Mouse (Mus musculus) heart, embryonic 15.5 days (tissue): ENCODE measurements around the gene Gucd1. TPM values are rescaled to one million over a fixed set of nuclear protein-coding genes. Genes with fewer than 3 reads are reported as not detected.
A peak's percentile ranks its signal among the peaks of the same experiment; 100 is the strongest.

Experiments
- ATAC-seq: fragments of 200-750 bp; cut with Nextera tagmentation; replicated peaks from 2 replicates; pipeline ENCODE4 v1.8.0; 2017; ENCODE audit warnings: low read depth, moderate TSS enrichment; ENCODE audit not compliant: insufficient number of reproducible peaks, insufficient read depth, low FRiP score
- H3K27ac ChIP-seq: fragments of 300-500 bp; sonication (generic); 2 replicates; pipeline ENCODE4 v1.5.1; 2015; ENCODE audit warnings: mild to moderate bottlenecking, inconsistent platforms
- H3K27me3 ChIP-seq: fragments of 300-500 bp; sonication (generic); 2 replicates; pipeline ENCODE4 v1.6.1; 2015; ENCODE audit warnings: inconsistent platforms
- H3K36me3 ChIP-seq: fragments of 300-500 bp; sonication (generic); 2 replicates; pipeline ENCODE4 v1.6.1; 2015; ENCODE audit warnings: mild to moderate bottlenecking, inconsistent platforms
- H3K4me1 ChIP-seq: fragments of 300-500 bp; sonication (generic); replicated peaks from 2 replicates; pipeline ENCODE4 v1.6.1; 2015; ENCODE audit warnings: inconsistent platforms
- H3K4me2 ChIP-seq: fragments of 300-500 bp; sonication (generic); 2 replicates; pipeline ENCODE4 v1.6.1; 2015; ENCODE audit warnings: inconsistent platforms, mild to moderate bottlenecking, moderate library complexity
- H3K4me3 ChIP-seq: fragments of 300-500 bp; sonication (generic); 2 replicates; pipeline ENCODE4 v1.5.1; 2015; ENCODE audit warnings: mild to moderate bottlenecking, inconsistent platforms
- H3K9ac ChIP-seq: fragments of 300-500 bp; sonication (generic); 2 replicates; pipeline ENCODE4 v1.6.1; 2015; ENCODE audit warnings: mild to moderate bottlenecking, inconsistent platforms
- H3K9me3 ChIP-seq: fragments of 300-500 bp; sonication (generic); replicated peaks from 2 replicates; pipeline ENCODE4 v1.6.1; 2016; ENCODE audit warnings: inconsistent platforms
- WGBS: fragments of 180-500 bp; shearing (Covaris S2); methylation state at CpG from one replicate; pipeline ENCODE4 v1.1.7; 2015; ENCODE audit warnings: mixed read lengths; 5-methylcytosine and 5-hydroxymethylcytosine counted together
- polyA plus RNA-seq: library from polyadenylated mRNA; unstranded; fragments of >200 nt; fragmentation: Nextera tagmentation; extraction: Ambion mirVana; gene quantifications from 2 replicates; pipeline ENCODE4 v1.2.1, GENCODE M21; 2015

Gene Gucd1
- polyA plus RNA-seq, 1 experiment from 2014 or later, result 22.8 TPM

DNA sequence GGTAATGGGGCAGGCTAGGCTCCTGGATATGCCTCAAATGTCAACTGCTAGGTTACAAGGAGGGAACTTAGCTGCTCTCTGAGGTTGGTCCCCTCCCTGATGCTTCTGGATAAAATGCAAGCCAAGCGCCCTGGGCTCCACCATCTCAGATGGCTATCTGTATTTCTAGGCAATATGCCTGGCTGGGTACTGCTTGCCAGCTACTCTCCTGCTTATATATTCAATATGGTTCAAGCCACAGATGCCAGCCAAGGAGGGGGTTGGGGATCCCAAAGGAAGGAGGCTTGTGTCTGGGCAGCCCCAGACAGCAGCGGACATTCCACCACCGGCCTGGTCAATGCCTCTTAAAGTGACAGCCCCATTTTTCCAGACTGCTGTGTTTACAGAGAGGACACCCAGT is 40.7 kb upstream of the Gucd1 start:
- Histone ChIP-seq H3K4me1 (peaks cover 40% of the 10 kb centered on the region), H3K9me3 (no peaks in the 10 kb centered on the region), H3K27me3 (peaks cover 54% of the 10 kb centered on the region), H3K36me3 (no peaks in the 10 kb centered on the region), H3K27ac (no peak overlapping the region), H3K4me3 (no peak overlapping the region), H3K4me2 (no peak overlapping the region; the same call in 1 of the 2 replicates), H3K9ac (no peak overlapping the region)
- WGBS, result 23% methylated on average over 3 of the region's 3 CpGs
- ATAC-seq, result no peak

DNA sequence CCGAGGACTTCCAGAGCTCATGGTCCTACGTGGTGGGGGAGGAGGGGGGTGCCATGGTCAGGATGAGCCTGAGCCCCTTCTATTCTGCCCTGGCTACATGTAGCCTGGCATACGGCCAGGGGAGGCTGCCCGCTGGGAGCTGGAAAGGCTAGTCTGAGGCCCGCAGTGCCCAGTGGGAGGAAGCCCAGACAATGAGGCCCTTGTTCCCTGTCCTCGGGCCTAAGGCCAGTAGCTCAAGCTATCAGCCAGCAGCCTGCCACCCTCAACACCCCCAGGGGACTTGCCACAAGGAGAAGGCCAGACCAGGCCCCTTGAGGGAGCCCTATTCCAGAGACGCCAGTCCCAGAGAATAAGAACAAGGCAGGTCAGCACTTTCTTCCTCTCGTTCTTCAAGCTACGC is 38.3 kb upstream of the Gucd1 start:
- 35% methylated on average over 9 of the region's 9 CpGs for WGBS
- Histone ChIP-seq H3K36me3 (no peaks in the 10 kb centered on the region), H3K9me3 (no peaks in the 10 kb centered on the region), H3K4me3 (no peak overlapping the region), H3K9ac (no peak overlapping the region), H3K4me1 (peaks cover 40% of the 10 kb centered on the region), H3K27me3 (peaks cover 33% of the 10 kb centered on the region), H3K4me2 (no peak overlapping the region), H3K27ac (peak overlapping the region; percentile 54)
- no peak; the same call in 1 of the 2 replicates for ATAC-seq

DNA sequence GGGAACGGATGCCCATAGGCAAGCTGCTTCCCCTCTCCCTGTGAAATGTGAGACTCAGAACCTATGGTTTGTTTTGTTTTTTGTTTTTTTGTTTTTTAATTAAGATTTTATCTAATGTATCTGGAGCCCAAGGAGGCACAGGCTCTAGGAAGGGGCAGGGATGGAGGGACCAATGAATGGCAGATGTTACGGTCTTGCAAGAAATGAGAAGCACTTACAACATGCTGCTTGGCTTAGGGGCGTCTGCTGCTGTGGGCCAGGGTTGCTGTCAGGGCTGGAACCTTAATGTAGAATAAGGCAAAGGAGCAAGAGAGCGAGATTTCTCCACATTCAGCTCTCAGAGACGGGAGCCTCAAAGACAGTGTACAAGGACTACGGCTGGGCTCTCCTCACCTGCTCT is 37.8 kb upstream of the Gucd1 start:
- Histone ChIP-seq H3K4me1 (peaks cover 37% of the 10 kb centered on the region), H3K27ac (peak overlapping the region; percentile 54), H3K4me3 (no peak overlapping the region), H3K4me2 (no peak overlapping the region), H3K9ac (no peak overlapping the region), H3K9me3 (no peaks in the 10 kb centered on the region), H3K27me3 (peaks cover 29% of the 10 kb centered on the region), H3K36me3 (no peaks in the 10 kb centered on the region)
- no peak for ATAC-seq
- 65% methylated on average over 6 of the region's 6 CpGs for WGBS

DNA sequence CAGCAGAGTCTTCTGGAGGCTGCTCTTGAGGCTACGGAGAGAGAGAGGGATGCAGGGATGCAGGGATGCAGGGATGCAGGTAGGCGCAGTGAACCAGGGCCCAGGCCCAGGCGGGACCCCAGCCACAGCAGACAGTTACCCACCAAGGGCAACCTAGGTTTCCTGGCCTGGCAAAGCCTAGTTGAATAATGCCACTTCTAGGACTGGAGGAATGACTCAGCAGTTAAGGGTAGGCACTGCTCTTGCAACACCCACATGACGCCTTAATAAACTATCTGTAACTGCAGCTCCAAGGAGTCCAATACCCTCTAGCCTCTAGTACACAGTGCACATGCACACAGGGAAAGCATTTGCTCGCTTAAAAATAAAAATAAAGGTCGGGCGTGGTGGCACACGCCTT is 36.3 kb upstream of the Gucd1 start:
- no peak overlapping the region for H3K4me2 ChIP-seq
- no peak for ATAC-seq
- peaks cover 14% of the 10 kb centered on the region for H3K27me3 ChIP-seq
- peaks cover 23% of the 10 kb centered on the region for H3K4me1 ChIP-seq
- H3K9ac ChIP-seq, result no peak overlapping the region
- no peak overlapping the region for H3K27ac ChIP-seq
- WGBS, result 88% methylated on average over 8 of the region's 8 CpGs
- no peaks in the 10 kb centered on the region for H3K36me3 ChIP-seq
- H3K9me3 ChIP-seq, result no peaks in the 10 kb centered on the region
- H3K4me3 ChIP-seq, result no peak overlapping the region

DNA sequence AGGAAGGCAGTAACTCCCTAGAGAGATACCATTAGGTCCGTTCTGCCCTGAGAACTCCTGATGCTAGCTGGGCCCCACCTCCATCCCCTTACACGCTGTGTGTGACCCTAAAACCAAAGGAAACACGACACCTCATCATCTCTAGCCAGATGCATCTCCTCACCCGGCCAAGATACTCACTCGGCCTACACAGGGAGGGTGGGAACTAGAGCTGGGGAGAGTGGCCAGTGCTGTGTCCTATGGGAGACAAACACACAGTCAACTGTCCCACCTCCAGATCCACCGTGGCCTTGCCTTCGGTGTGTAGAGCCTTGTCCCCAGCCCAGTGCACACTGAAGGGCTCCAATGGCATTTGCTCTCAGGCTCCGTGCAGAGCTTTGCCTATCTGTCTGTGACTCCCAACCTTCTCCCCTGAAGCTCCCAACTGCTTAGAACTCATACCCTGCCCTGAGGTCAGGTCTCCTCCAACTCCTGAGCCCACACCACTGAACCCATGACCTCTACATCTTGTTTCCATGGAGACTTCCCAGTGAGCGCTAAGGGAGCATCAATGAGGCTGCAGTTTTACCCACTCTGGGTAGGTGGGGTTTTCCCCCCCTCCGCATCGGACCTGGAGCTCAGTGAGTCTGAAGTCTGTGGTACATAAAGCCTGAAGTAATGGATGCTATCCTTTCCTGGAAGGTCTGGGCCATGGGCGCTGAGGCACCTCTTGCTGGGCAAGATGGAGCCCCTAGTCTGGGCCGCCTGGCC is 35.1 kb upstream of the Gucd1 start:
- H3K4me3 ChIP-seq, result no peak overlapping the region
- H3K27ac ChIP-seq, result no peak overlapping the region
- no peak overlapping the region for H3K9ac ChIP-seq
- peaks cover 22% of the 10 kb centered on the region for H3K4me1 ChIP-seq
- ATAC-seq, result no peak
- WGBS, result 66% methylated on average over 13 of the region's 13 CpGs
- peaks cover 5% of the 10 kb centered on the region for H3K27me3 ChIP-seq
- H3K4me2 ChIP-seq, result no peak overlapping the region
- no peaks in the 10 kb centered on the region for H3K9me3 ChIP-seq
- H3K36me3 ChIP-seq, result no peaks in the 10 kb centered on the region

DNA sequence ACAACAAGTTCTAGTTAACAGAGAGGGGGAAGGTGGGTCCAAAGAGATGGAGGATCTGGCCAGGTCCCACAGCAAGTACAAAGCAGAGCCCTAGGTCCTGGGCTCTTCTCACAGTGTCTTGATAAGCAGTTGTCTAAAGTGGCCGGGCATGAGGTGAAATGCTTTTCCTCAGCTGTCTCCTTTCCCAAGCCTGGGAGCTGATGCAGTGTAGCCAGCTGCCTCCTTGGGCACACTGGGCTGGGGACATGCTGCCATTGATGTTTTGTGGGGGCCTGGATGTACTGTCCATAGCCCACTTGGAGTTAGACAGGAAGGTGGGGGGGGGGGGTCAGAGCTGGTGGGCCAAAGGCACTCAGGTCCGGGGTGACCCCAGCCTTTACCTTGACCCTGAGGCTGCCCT is 34.3 kb upstream of the Gucd1 start:
- no peak for ATAC-seq
- WGBS, result 52% methylated on average over 2 of the region's 2 CpGs

DNA sequence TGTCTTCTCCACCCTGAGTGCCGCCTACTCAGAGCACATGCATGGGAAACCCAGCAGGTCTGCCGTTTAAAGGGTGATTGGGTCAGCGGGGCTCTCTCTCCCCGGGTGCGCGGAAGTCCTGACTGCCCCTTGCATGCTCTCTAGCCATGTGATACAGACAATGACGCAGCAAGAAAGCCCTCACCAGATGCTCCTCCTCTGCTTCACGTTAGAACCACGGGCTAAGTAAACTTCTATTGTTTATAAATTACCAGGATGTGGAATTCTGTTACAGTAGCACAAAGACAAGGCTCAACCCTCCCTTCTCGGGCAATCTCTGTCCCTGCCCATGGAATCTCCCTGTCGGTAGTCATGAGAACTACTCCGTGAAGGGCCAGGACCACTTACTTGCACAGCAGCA is 33.4 kb upstream of the Gucd1 start:
- ATAC-seq, result no peak
- WGBS, result 39% methylated on average over 12 of the region's 12 CpGs
- H3K4me2 ChIP-seq, result 0 out of 2 replicates have a peak overlapping the region, but pooled peaks have one; percentile 10

More for the DNA sequence above, 34.3 kb upstream of the Gucd1 start:
- no peaks in the 10 kb centered on the region for H3K27me3 ChIP-seq
- H3K9me3 ChIP-seq, result no peaks in the 10 kb centered on the region
- H3K4me3 ChIP-seq, result no peak overlapping the region
- H3K27ac ChIP-seq, result no peak overlapping the region
- H3K4me1 ChIP-seq, result peaks cover 22% of the 10 kb centered on the region
- no peaks in the 10 kb centered on the region for H3K36me3 ChIP-seq
- no peak overlapping the region for H3K4me2 ChIP-seq
- no peak overlapping the region for H3K9ac ChIP-seq

DNA sequence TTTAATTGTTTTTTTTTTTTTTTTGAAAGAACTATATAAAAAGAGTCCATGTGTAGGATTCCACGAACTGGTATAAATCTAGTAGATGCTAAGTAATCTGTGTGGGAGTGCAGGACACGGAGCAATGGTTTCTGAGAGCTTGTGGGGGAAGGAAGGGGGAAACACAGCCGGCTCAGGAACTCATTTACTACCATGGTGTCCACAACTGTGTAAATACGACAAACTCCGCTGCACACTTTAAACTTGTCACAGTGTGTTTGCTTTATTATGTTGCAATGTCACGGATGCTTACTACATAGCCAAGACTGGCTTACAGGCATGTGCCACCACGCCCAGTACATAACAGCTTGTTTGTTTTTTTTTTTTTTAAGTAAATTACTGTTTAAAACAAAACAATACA is 32.1 kb upstream of the Gucd1 start:
- 76% methylated on average over 7 of the region's 7 CpGs for WGBS
- H3K9me3 ChIP-seq, result no peaks in the 10 kb centered on the region; the same call in 1 of the 2 replicates
- no peak overlapping the region for H3K4me2 ChIP-seq
- no peaks in the 10 kb centered on the region for H3K36me3 ChIP-seq
- no peak overlapping the region for H3K4me3 ChIP-seq
- no peak for ATAC-seq
- H3K4me1 ChIP-seq, result peaks cover 6% of the 10 kb centered on the region
- H3K9ac ChIP-seq, result no peak overlapping the region
- no peaks in the 10 kb centered on the region for H3K27me3 ChIP-seq
- no peak overlapping the region for H3K27ac ChIP-seq

More for the DNA sequence above, 33.4 kb upstream of the Gucd1 start:
- H3K4me3 ChIP-seq, result no peak overlapping the region
- H3K4me1 ChIP-seq, result peaks cover 13% of the 10 kb centered on the region
- no peaks in the 10 kb centered on the region for H3K36me3 ChIP-seq
- H3K9ac ChIP-seq, result no peak overlapping the region
- H3K27me3 ChIP-seq, result no peaks in the 10 kb centered on the region
- no peak overlapping the region for H3K27ac ChIP-seq
- H3K9me3 ChIP-seq, result no peaks in the 10 kb centered on the region

DNA sequence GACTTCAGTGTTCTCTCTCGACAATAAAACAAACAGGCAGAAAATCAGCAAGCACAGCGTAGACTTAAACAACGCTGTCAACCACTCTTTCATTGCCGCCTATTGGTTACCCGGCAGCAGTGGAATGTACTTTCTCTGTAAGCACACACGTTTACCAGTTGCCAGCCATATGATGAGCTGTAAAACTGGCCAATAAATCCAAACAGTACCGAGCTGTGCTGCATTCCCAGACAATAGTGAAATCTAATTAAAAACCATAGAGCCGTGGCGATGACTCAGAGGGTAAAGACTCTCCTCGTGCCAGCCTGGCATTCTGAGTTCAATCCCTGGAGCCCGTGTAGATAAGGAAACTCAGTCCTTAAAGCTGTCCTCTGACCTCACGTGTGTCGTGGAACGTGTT is 30.7 kb upstream of the Gucd1 start:
- Histone ChIP-seq H3K4me2 (0 out of 2 replicates have a peak overlapping the region, but pooled peaks have one; percentile 11), H3K27me3 (no peaks in the 10 kb centered on the region), H3K4me1 (peaks cover 6% of the 10 kb centered on the region), H3K27ac (no peak overlapping the region), H3K36me3 (no peaks in the 10 kb centered on the region), H3K9me3 (no peaks in the 10 kb centered on the region; the same call in 1 of the 2 replicates), H3K4me3 (no peak overlapping the region), H3K9ac (no peak overlapping the region)
- WGBS, result 45% methylated on average over 14 of the region's 14 CpGs
- ATAC-seq, result 0 out of 2 replicates have a peak, but pooled peaks have one; percentile 14

DNA sequence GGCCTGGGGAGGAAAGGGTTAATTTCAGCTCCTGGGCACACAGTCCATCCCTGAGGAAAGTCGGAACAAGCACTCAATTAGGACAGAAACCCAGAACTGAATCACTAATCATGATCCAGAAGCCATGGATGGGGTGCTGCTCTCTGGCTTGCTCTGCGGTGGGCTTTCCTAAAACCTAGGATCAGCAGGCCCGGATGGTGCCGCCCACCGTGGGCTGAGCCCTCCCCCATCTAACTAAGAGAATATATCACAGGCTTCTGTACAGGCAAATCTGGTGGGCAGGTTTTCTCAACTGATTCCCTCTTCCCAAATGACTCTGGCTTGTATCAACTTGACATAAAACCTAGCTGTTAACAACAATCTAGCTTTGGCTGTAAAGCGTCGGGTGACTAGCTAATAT is 30.1 kb upstream of the Gucd1 start:
- Histone ChIP-seq H3K4me1 (peaks cover 6% of the 10 kb centered on the region), H3K36me3 (no peaks in the 10 kb centered on the region), H3K9ac (no peak overlapping the region), H3K9me3 (no peaks in the 10 kb centered on the region; the same call in 1 of the 2 replicates), H3K4me3 (no peak overlapping the region), H3K4me2 (no peak overlapping the region), H3K27me3 (no peaks in the 10 kb centered on the region), H3K27ac (no peak overlapping the region)
- 50% methylated on average over 7 of the region's 7 CpGs for WGBS
- no peak for ATAC-seq

DNA sequence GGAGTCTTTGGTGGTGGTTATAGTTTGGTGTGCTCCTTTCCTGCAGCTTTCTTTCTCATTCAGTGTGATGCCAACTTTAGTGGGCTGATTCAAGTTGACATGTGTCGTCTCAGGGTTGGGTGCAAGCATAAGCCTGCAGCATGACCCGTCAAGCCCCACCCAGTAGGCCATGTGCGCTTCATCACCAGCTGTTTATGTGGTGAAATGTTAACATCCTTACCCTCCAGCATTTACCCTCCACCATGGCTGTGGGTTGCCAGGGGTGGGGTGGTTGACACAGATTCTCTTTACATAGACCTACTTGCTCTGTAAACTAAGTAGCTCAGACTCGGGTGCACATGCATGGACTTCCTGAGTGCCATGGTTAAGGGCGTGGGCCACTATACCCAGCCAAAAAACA is 18.4 kb upstream of the Gucd1 start:
- H3K9me3 ChIP-seq, result no peaks in the 10 kb centered on the region
- no peak for ATAC-seq
- no peaks in the 10 kb centered on the region for H3K27me3 ChIP-seq
- peaks cover 22% of the 10 kb centered on the region for H3K4me1 ChIP-seq
- 78% methylated on average over 5 of the region's 5 CpGs for WGBS
- H3K36me3 ChIP-seq, result peaks cover 18% of the 10 kb centered on the region
- peak overlapping the region; percentile 70; the same call in 1 of the 2 replicates for H3K27ac ChIP-seq
- H3K9ac ChIP-seq, result no peak overlapping the region
- no peak overlapping the region for H3K4me3 ChIP-seq
- no peak overlapping the region for H3K4me2 ChIP-seq

DNA sequence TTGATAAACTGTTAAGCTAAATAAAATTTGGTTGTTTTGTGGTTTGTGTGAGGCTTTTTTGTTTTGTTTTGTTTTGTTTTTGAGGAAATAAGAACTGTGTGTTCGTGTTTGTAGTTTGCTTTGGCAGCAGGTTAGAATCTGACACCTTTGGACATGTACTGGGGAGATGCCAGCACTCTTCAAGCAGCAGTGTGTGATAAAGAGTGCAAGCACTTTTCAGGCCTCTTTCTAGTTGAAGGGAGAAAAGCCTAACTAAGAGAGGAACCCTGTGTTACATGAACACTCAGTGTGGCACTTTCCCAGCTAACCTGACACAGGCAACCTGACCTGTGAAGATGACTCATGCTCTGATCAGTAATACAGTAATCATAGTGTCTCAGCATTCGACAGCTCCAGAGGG is 17.7 kb upstream of the Gucd1 start:
- H3K36me3 ChIP-seq, result peaks cover 18% of the 10 kb centered on the region
- peak; percentile 70 for ATAC-seq

More for the DNA sequence above, 17.7 kb upstream of the Gucd1 start:
- Histone ChIP-seq H3K9ac (no peak overlapping the region), H3K27ac (peak overlapping the region; percentile 70), H3K4me3 (no peak overlapping the region), H3K4me1 (peaks cover 25% of the 10 kb centered on the region), H3K27me3 (no peaks in the 10 kb centered on the region), H3K9me3 (no peaks in the 10 kb centered on the region), H3K4me2 (no peak overlapping the region)
- WGBS, result 46% methylated on average over 2 of the region's 2 CpGs
